Comparison of ENCODE assay signal across 10 mouse cellular contexts in the genomic region with DNA sequence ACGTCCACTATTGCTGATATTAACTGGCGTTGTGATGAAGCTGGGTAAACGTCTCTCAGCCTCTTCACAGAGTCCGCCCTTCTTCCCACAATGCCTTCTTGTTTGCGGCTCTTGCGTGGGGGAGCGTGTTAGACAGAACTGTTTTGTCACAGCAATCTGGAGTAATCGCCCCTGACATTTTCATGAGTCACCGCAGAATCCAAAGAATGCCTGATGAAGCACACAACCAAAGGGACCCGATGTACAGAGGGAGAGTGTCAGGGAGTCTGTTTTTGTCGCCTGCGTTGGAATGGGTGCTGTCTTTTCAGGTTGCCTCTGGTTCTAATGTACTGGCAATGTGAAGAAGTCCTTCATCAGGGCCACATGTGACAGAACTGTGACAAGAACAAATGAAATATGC.
DNase-seq lines count a peak whose midpoint lies in the region; ATAC-seq and TF ChIP-seq lines count a peak whose summit lies in the region.
"Had no signal": no experiment of that assay in that cellular context is flagged by ENCODE, and none has a peak within 500 bp of the region (broad histone marks: within the 10 kb centered on the region; RNA-seq: fewer than 3 reads in every experiment).

No protein-coding gene starts in this region.

- no peak for TF ChIP-seq POLR2A in cortical plate, adult 2 months (IDR thresholded peaks at IDR 0.05; ENCODE audit: extremely low read depth, insufficient read depth, low read length)

- no peak overlapping the region for H3K4me3 ChIP-seq in cortical plate, adult 2 months (ENCODE audit: insufficient read depth, low read length)
- H3K4me3 ChIP-seq in intestine, embryonic 15.5 days (replicated peaks) = no peak overlapping the region
- H3K4me3 ChIP-seq in forebrain, embryonic 16.5 days (replicated peaks; ENCODE audit: low read length) = no peak overlapping the region

- no peak overlapping the region for H3K9ac ChIP-seq in intestine, embryonic 15.5 days
- no peak overlapping the region for H3K9ac ChIP-seq in forebrain, embryonic 16.5 days (replicated peaks; ENCODE audit: low read depth, low read length)
- H3K9ac ChIP-seq: liver, embryonic 14.5 days had no signal

- peaks cover 17% of the 10 kb centered on the region for H3K4me1 ChIP-seq in cortical plate, adult 2 months (ENCODE audit: control insufficient read depth, insufficient read depth, low read length)
- peaks cover 3% of the 10 kb centered on the region; the same call in 1 of the 2 replicates for H3K4me1 ChIP-seq in intestine, embryonic 15.5 days (replicated peaks)
- peaks cover 17% of the 10 kb centered on the region for H3K4me1 ChIP-seq in forebrain, embryonic 16.5 days (replicated peaks; ENCODE audit: control insufficient read depth, insufficient read depth, low read length)

- ATAC-seq in intestine, embryonic 15.5 days = no peak
- ATAC-seq in forebrain, embryonic 16.5 days = no peak
- ATAC-seq: hindbrain, postnatal 0 days had no signal

- no peaks in the 10 kb centered on the region for H3K9me3 ChIP-seq in intestine, embryonic 15.5 days
- H3K9me3 ChIP-seq in forebrain, embryonic 16.5 days (ENCODE audit: control insufficient read depth, low read length) = no peaks in the 10 kb centered on the region

- intact Hi-C loops in left cerebral cortex, postnatal 36 days (cut with DNase I) = loop anchor here (5.0 kb wide), 2 partner anchors 42 to 53 kb away; no protein-coding TSS in a partner anchor

- no peak overlapping the region for H3K4me2 ChIP-seq in intestine, embryonic 15.5 days (replicated peaks)
- H3K4me2 ChIP-seq in forebrain, embryonic 16.5 days (ENCODE audit: low read length) = no peak overlapping the region

- TF ChIP-seq CTCF in cortical plate, adult 2 months (IDR thresholded peaks at IDR 0.05; ENCODE audit: extremely low read depth, insufficient read depth, low read length) = no peak

- H3K27me3 ChIP-seq in intestine, embryonic 15.5 days (replicated peaks) = no peaks in the 10 kb centered on the region
- no peaks in the 10 kb centered on the region for H3K27me3 ChIP-seq in forebrain, embryonic 16.5 days (replicated peaks; ENCODE audit: control insufficient read depth, insufficient read depth, low read length)

- 0 out of 2 replicates have a peak overlapping the region, but pooled peaks have one; percentile 48 for H3K27ac ChIP-seq in cortical plate, adult 2 months (ENCODE audit: insufficient read depth, low read length)
- no peak overlapping the region for H3K27ac ChIP-seq in intestine, embryonic 15.5 days
- H3K27ac ChIP-seq in forebrain, embryonic 16.5 days (ENCODE audit: low read length) = no peak overlapping the region
- H3K27ac ChIP-seq: hindbrain, postnatal 0 days; liver, embryonic 14.5 days had no signal

- DNase-seq in layer of hippocampus, adult 11-12 months (ENCODE audit: low spot score) = peak; percentile 69
- no peak for DNase-seq in layer of hippocampus, postnatal 25 days (ENCODE audit: extremely low spot score in 1 of 2, low spot score in 1 of 2)
- DNase-seq in adrenal gland, adult (ENCODE audit: inconsistent age in 2 of 2, low spot score in 1 of 2) = peak; percentile 69 to 90
- DNase-seq in left cerebral cortex, postnatal 36 days (ENCODE audit: low spot score in 2 of 2) = peak; percentile 62 to 66
- DNase-seq: cerebellum, postnatal 36 days had no signal

- H3K36me3 ChIP-seq in intestine, embryonic 15.5 days = no peaks in the 10 kb centered on the region
- no peaks in the 10 kb centered on the region for H3K36me3 ChIP-seq in forebrain, embryonic 16.5 days (ENCODE audit: control insufficient read depth, insufficient read depth)

- 69% methylated on average over 12 of the region's 12 CpGs for WGBS in intestine, embryonic 15.5 days
- 66% methylated on average over 12 of the region's 12 CpGs for WGBS in forebrain, embryonic 16.5 days

Comparison
In these comparisons a context has a peak if more than half of its experiments do, and no peak if none do; other contexts are left out.
1. DNase-seq: peak in layer of hippocampus, adult 11-12 months (single experiment), adrenal gland, adult (2 of 2) and left cerebral cortex, postnatal 36 days (2 of 2); none in layer of hippocampus, postnatal 25 days (0 of 2).